Mouse (Mus musculus) C2C12 (cell line): Measurements from ENCODE around the gene Atxn10. TPM values are rescaled to one million over a fixed set of nuclear protein-coding genes. Genes with fewer than 3 reads are reported as not detected.

Experiments
- H3K27me3 ChIP-seq: one replicate; pipeline ENCODE4 v1.6.1; 2011; ENCODE audit not compliant: control insufficient read depth, insufficient read depth, insufficient read length
- H3K36me3 ChIP-seq: one replicate; pipeline ENCODE4 v1.6.1; 2011; ENCODE audit not compliant: control insufficient read depth, insufficient read depth
- H3K4me3 ChIP-seq: one replicate; pipeline ENCODE4 v1.5.1; 2011; ENCODE audit warnings: mild to moderate bottlenecking, control low read depth; ENCODE audit not compliant: poor library complexity, insufficient read depth, severe bottlenecking
- H3K79me2 ChIP-seq: one replicate; pipeline ENCODE4 v1.6.1; 2011; ENCODE audit not compliant: control insufficient read depth, insufficient read depth
- H3K79me3 ChIP-seq: one replicate; pipeline ENCODE4 v1.6.1; 2011; ENCODE audit warnings: low read depth, control low read depth
- H3ac ChIP-seq: one replicate; pipeline ENCODE3; 2011; ENCODE audit warnings: low read depth; ENCODE audit not compliant: control insufficient read depth, insufficient read length
- CEBPB ChIP-seq: IDR thresholded peaks from one replicate; pipeline ENCODE4 v1.6.1; 2011; ENCODE audit warnings: low read depth, mild to moderate bottlenecking, control low read depth, moderate library complexity
- CTCF ChIP-seq: IDR thresholded peaks from one replicate; pipeline ENCODE4 v1.5.1; 2011; ENCODE audit not compliant: control insufficient read depth, insufficient read depth, insufficient read length
- FOSL1 ChIP-seq: IDR thresholded peaks from one replicate; pipeline ENCODE4 v1.8.0; 2011; ENCODE audit warnings: mild to moderate bottlenecking, low read length; ENCODE audit not compliant: poor library complexity, insufficient read depth, severe bottlenecking
- MAX ChIP-seq: IDR thresholded peaks from one replicate; pipeline ENCODE4 v1.6.1; 2011; ENCODE audit warnings: mild to moderate bottlenecking, control low read depth
- MYOD1 ChIP-seq: IDR thresholded peaks from one replicate; pipeline ENCODE4 v1.6.1; 2011; ENCODE audit warnings: low read depth; ENCODE audit not compliant: control insufficient read depth, insufficient read length
- MYOG ChIP-seq: IDR thresholded peaks from one replicate; pipeline ENCODE4 v1.6.1; 2011; ENCODE audit not compliant: control insufficient read depth, insufficient read length; ENCODE audit errors: extremely low read depth
- USF1 ChIP-seq: IDR thresholded peaks from one replicate; pipeline ENCODE4 v1.6.1; 2011; ENCODE audit warnings: low read depth, mild to moderate bottlenecking, control low read depth, moderate library complexity
- polyA plus RNA-seq: library from polyadenylated mRNA; unstranded; fragments of >200 nt; fragmentation: generic; extraction: Trizol; gene quantifications from one replicate; pipeline ENCODE4 v1.2.1, GENCODE M21; 2012; ENCODE audit warnings: missing spikeins

The Atxn10 gene
- polyA plus RNA-seq, 1 experiment, result 149 TPM

GRCm38 (mm10) chr15:85337219-85337618, 1.2 kb downstream of the Atxn10 start:
- H3ac ChIP-seq, result peak overlapping the region; percentile 83
- H3K79me2 ChIP-seq, result peaks cover 61% of the 10 kb centered on the region
- peaks cover 3% of the 10 kb centered on the region for H3K36me3 ChIP-seq
- TF ChIP-seq MYOG (no peak), FOSL1 (no peak), MAX (no peak), CTCF (no peak), USF1 (no peak), CEBPB (no peak), MYOD1 (no peak)
- peak overlapping the region; percentile 93 for H3K4me3 ChIP-seq
- H3K27me3 ChIP-seq, result no peaks in the 10 kb centered on the region
- peaks cover 54% of the 10 kb centered on the region for H3K79me3 ChIP-seq

GRCm38 (mm10) chr15:85337979-85338378, 1.9 kb downstream of the Atxn10 start:
- Histone ChIP-seq H3K27me3 (no peaks in the 10 kb centered on the region), H3K36me3 (peaks cover 3% of the 10 kb centered on the region), H3K79me3 (peaks cover 62% of the 10 kb centered on the region), H3ac (no peak overlapping the region), H3K4me3 (no peak overlapping the region), H3K79me2 (peaks cover 68% of the 10 kb centered on the region)
- no peak for TF ChIP-seq FOSL1
- TF ChIP-seq MAX, result no peak
- no peak for TF ChIP-seq MYOG
- TF ChIP-seq CEBPB, result no peak
- no peak for TF ChIP-seq MYOD1
- TF ChIP-seq CTCF, result no peak
- TF ChIP-seq USF1, result no peak

- Histone ChIP-seq H3K36me3 (peaks cover 3% of the 10 kb centered on the region), H3K4me3 (no peak overlapping the region), H3ac (no peak overlapping the region), H3K27me3 (no peaks in the 10 kb centered on the region), H3K79me3 (peaks cover 87% of the 10 kb centered on the region), H3K79me2 (peaks cover 96% of the 10 kb centered on the region)
- TF ChIP-seq USF1 (no peak), CTCF (no peak), FOSL1 (no peak), MYOD1 (no peak), MAX (no peak), CEBPB (no peak), MYOG (no peak)
Observed at GRCm38 (mm10) chr15:85342246-85342645, 6.2 kb downstream of the Atxn10 start.

- peaks cover 85% of the 10 kb centered on the region for H3K79me3 ChIP-seq
- no peak overlapping the region for H3K4me3 ChIP-seq
- H3K36me3 ChIP-seq, result peaks cover 3% of the 10 kb centered on the region
- peaks cover 96% of the 10 kb centered on the region for H3K79me2 ChIP-seq
- H3ac ChIP-seq, result no peak overlapping the region
- TF ChIP-seq CEBPB (no peak), USF1 (no peak), FOSL1 (no peak), CTCF (no peak), MAX (no peak), MYOG (no peak), MYOD1 (no peak)
- H3K27me3 ChIP-seq, result no peaks in the 10 kb centered on the region
Observed at GRCm38 (mm10) chr15:85344673-85345072, 8.6 kb downstream of the Atxn10 start.

GRCm38 (mm10) chr15:85347058-85347700, 11.1 kb downstream of the Atxn10 start:
- Histone ChIP-seq H3K79me3 (peaks cover 81% of the 10 kb centered on the region), H3K27me3 (no peaks in the 10 kb centered on the region), H3K4me3 (no peak overlapping the region), H3K36me3 (no peaks in the 10 kb centered on the region), H3K79me2 (peaks cover 96% of the 10 kb centered on the region), H3ac (no peak overlapping the region)
- no peak for TF ChIP-seq FOSL1

GRCm38 (mm10) chr15:85350144-85350543, 14.1 kb downstream of the Atxn10 start:
- Histone ChIP-seq H3ac (no peak overlapping the region), H3K4me3 (no peak overlapping the region), H3K79me3 (peaks cover 73% of the 10 kb centered on the region), H3K27me3 (no peaks in the 10 kb centered on the region), H3K36me3 (no peaks in the 10 kb centered on the region), H3K79me2 (peaks cover 93% of the 10 kb centered on the region)
- TF ChIP-seq CEBPB (no peak), CTCF (no peak), MAX (no peak), USF1 (no peak)
